Mouse (Mus musculus) lung, postnatal 4 days (tissue): ENCODE measurements around the gene Kit.

Experiments used
- DNase-seq, 2 experiments: peaks; one replicate each; pipeline ENCODE4 v3.0.0; 2021

Kit gene

GRCm38 (mm10) chr5:75650566-75650965, 75.8 kb downstream of the Kit start:
- DNase-seq, result no peak

- DNase-seq, result no peak
Measured at GRCm38 (mm10) chr5:75653431-75653830, 78.7 kb downstream of the Kit start.

- no peak for DNase-seq
Measured at GRCm38 (mm10) chr5:75658575-75658974, 83.9 kb downstream of the Kit start.

GRCm38 (mm10) chr5:75660342-75660741, 85.6 kb downstream of the Kit start:
- DNase-seq, result no peak

GRCm38 (mm10) chr5:75662466-75662865, 87.8 kb downstream of the Kit start:
- DNase-seq, result no peak

- no peak for DNase-seq
Measured at GRCm38 (mm10) chr5:75663768-75664167, 89.1 kb downstream of the Kit start.

GRCm38 (mm10) chr5:75667083-75667482, 92.4 kb downstream of the Kit start:
- no peak for DNase-seq

GRCm38 (mm10) chr5:75671136-75671788, 96.5 kb downstream of the Kit start:
- DNase-seq, result no peak

- DNase-seq, result no peak
Measured at GRCm38 (mm10) chr5:75676024-75676423, 101.3 kb downstream of the Kit start.

- no peak for DNase-seq
Measured at GRCm38 (mm10) chr5:75679896-75680295, 105.2 kb downstream of the Kit start.

- DNase-seq, result no peak
Measured at GRCm38 (mm10) chr5:75695162-75695809, 120.6 kb downstream of the Kit start.

GRCm38 (mm10) chr5:75696960-75697359, 122.2 kb downstream of the Kit start:
- DNase-seq, result no peak

GRCm38 (mm10) chr5:75698556-75698955, 123.8 kb downstream of the Kit start:
- DNase-seq, result no peak

GRCm38 (mm10) chr5:75699081-75699480, 124.4 kb downstream of the Kit start:
- DNase-seq, result no peak

- no peak for DNase-seq
Measured at GRCm38 (mm10) chr5:75699516-75699915, 124.8 kb downstream of the Kit start.

GRCm38 (mm10) chr5:75701662-75702061, 126.9 kb downstream of the Kit start:
- peak; percentile 34 to 84 for DNase-seq

- no peak for DNase-seq
Measured at GRCm38 (mm10) chr5:75702080-75702479, 127.4 kb downstream of the Kit start.

- DNase-seq, result no peak
Measured at GRCm38 (mm10) chr5:75704584-75705175, 130.0 kb downstream of the Kit start.

- DNase-seq, result no peak
Measured at GRCm38 (mm10) chr5:75705421-75705820, 130.7 kb downstream of the Kit start.
